Mouse (Mus musculus): ENCODE data around the gene Hist1h4c. TPM values are rescaled to one million over a fixed set of nuclear protein-coding genes. Genes with fewer than 3 reads are reported as not detected.

Gene Hist1h4c
- polyA plus RNA-seq, 1 experiment = 0.56 TPM

- Histone ChIP-seq H3ac (ENCODE audit: control insufficient read depth, insufficient read length) (no peak overlapping the region), H3K79me2 (ENCODE audit: control insufficient read depth, insufficient read depth) (no peaks in the 10 kb centered on the region), H3K4me2 (ENCODE audit: low read depth) (no peak overlapping the region), H3K27me3 (ENCODE audit: control insufficient read depth, insufficient read depth, insufficient read length) (no peaks in the 10 kb centered on the region), H3K4me3 (no peak overlapping the region), H3K36me3 (ENCODE audit: control insufficient read depth, insufficient read depth) (no peaks in the 10 kb centered on the region)
- no peak for TF ChIP-seq E2F4 (IDR thresholded peaks at IDR 0.05; ENCODE audit: insufficient read depth)
- TF ChIP-seq TCF12 (IDR thresholded peaks at IDR 0.05; ENCODE audit: insufficient read depth, poor library complexity, severe bottlenecking) = no peak
- TF ChIP-seq SRF (IDR thresholded peaks at IDR 0.05; ENCODE audit: control insufficient read depth, insufficient read length, low read depth) = no peak
- TF ChIP-seq USF1 (IDR thresholded peaks at IDR 0.05; ENCODE audit: low read depth) = no peak
- no peak for TF ChIP-seq TCF3 (IDR thresholded peaks at IDR 0.05; ENCODE audit: insufficient read length, low read depth)
- no peak for TF ChIP-seq MAX (IDR thresholded peaks at IDR 0.05; ENCODE audit: low read depth)
- no peak for TF ChIP-seq MYOG (IDR thresholded peaks at IDR 0.05; ENCODE audit: control insufficient read depth in 1 of 3, insufficient read depth in 1 of 3, insufficient read length in 2 of 3, low read depth in 2 of 3)
- TF ChIP-seq POLR2AphosphoS2 (IDR thresholded peaks at IDR 0.05; ENCODE audit: insufficient read length, low read depth) = no peak
- TF ChIP-seq MYOD1 (IDR thresholded peaks at IDR 0.05; ENCODE audit: control insufficient read depth in 1 of 3, insufficient read length in 2 of 3, low read depth in 2 of 3) = no peak
- TF ChIP-seq CEBPB (IDR thresholded peaks at IDR 0.05; ENCODE audit: insufficient read depth, poor library complexity, severe bottlenecking) = no peak
- TF ChIP-seq POLR2A (IDR thresholded peaks at IDR 0.05; ENCODE audit: insufficient read length, low read depth) = no peak
- TF ChIP-seq REST (IDR thresholded peaks at IDR 0.05; ENCODE audit: insufficient read depth, insufficient read length) = no peak
Measured at GRCm38 (mm10) chr13:23729706-23730105, 31.5 kb upstream of the Hist1h4c start.

- Histone ChIP-seq H3ac (ENCODE audit: control insufficient read depth, insufficient read length) (no peak overlapping the region), H3K36me3 (ENCODE audit: control insufficient read depth, insufficient read depth) (no peaks in the 10 kb centered on the region), H3K27me3 (ENCODE audit: control insufficient read depth, insufficient read depth, insufficient read length) (no peaks in the 10 kb centered on the region), H3K79me2 (ENCODE audit: control insufficient read depth, insufficient read depth) (no peaks in the 10 kb centered on the region), H3K4me3 (no peak overlapping the region), H3K4me2 (ENCODE audit: low read depth) (no peak overlapping the region)
- no peak for TF ChIP-seq POLR2A (IDR thresholded peaks at IDR 0.05; ENCODE audit: insufficient read length, low read depth)
- no peak for TF ChIP-seq MAX (IDR thresholded peaks at IDR 0.05; ENCODE audit: low read depth)
- TF ChIP-seq E2F4 (IDR thresholded peaks at IDR 0.05; ENCODE audit: insufficient read depth) = no peak
- TF ChIP-seq USF1 (IDR thresholded peaks at IDR 0.05; ENCODE audit: low read depth) = no peak
- TF ChIP-seq TCF3 (IDR thresholded peaks at IDR 0.05; ENCODE audit: insufficient read length, low read depth) = no peak
- no peak for TF ChIP-seq MYOD1 (IDR thresholded peaks at IDR 0.05; ENCODE audit: control insufficient read depth in 1 of 3, insufficient read length in 2 of 3, low read depth in 2 of 3)
- no peak for TF ChIP-seq TCF12 (IDR thresholded peaks at IDR 0.05; ENCODE audit: insufficient read depth, poor library complexity, severe bottlenecking)
- no peak for TF ChIP-seq SRF (IDR thresholded peaks at IDR 0.05; ENCODE audit: control insufficient read depth, insufficient read length, low read depth)
- TF ChIP-seq MYOG (IDR thresholded peaks at IDR 0.05; ENCODE audit: control insufficient read depth in 1 of 3, insufficient read depth in 1 of 3, insufficient read length in 2 of 3, low read depth in 2 of 3) = no peak
- no peak for TF ChIP-seq POLR2AphosphoS2 (IDR thresholded peaks at IDR 0.05; ENCODE audit: insufficient read length, low read depth)
- no peak for TF ChIP-seq CEBPB (IDR thresholded peaks at IDR 0.05; ENCODE audit: insufficient read depth, poor library complexity, severe bottlenecking)
- TF ChIP-seq REST (IDR thresholded peaks at IDR 0.05; ENCODE audit: insufficient read depth, insufficient read length) = no peak
Measured at GRCm38 (mm10) chr13:23729192-23729525, 30.9 kb upstream of the Hist1h4c start.

GRCm38 (mm10) chr13:23728472-23729191 lies 30.4 kb upstream of the Hist1h4c start:
- H3K79me2 ChIP-seq (ENCODE audit: control insufficient read depth, insufficient read depth) = no peaks in the 10 kb centered on the region
- H3ac ChIP-seq (ENCODE audit: control insufficient read depth, insufficient read length) = no peak overlapping the region
- H3K36me3 ChIP-seq (ENCODE audit: control insufficient read depth, insufficient read depth) = no peaks in the 10 kb centered on the region
- TF ChIP-seq MAX (IDR thresholded peaks at IDR 0.05; ENCODE audit: low read depth) = no peak
- no peak for TF ChIP-seq SRF (IDR thresholded peaks at IDR 0.05; ENCODE audit: control insufficient read depth, insufficient read length, low read depth)
- TF ChIP-seq E2F4 (IDR thresholded peaks at IDR 0.05; ENCODE audit: insufficient read depth) = no peak
- no peak for TF ChIP-seq MYOD1 (IDR thresholded peaks at IDR 0.05; ENCODE audit: control insufficient read depth in 1 of 3, insufficient read length in 2 of 3, low read depth in 2 of 3)
- TF ChIP-seq MYOG (IDR thresholded peaks at IDR 0.05; ENCODE audit: control insufficient read depth in 1 of 3, insufficient read depth in 1 of 3, insufficient read length in 2 of 3, low read depth in 2 of 3) = no peak
- no peak for TF ChIP-seq POLR2AphosphoS2 (IDR thresholded peaks at IDR 0.05; ENCODE audit: insufficient read length, low read depth)
- no peak for TF ChIP-seq CEBPB (IDR thresholded peaks at IDR 0.05; ENCODE audit: insufficient read depth, poor library complexity, severe bottlenecking)
- TF ChIP-seq TCF3 (IDR thresholded peaks at IDR 0.05; ENCODE audit: insufficient read length, low read depth) = no peak
- no peak for TF ChIP-seq USF1 (IDR thresholded peaks at IDR 0.05; ENCODE audit: low read depth)
- no peak for TF ChIP-seq POLR2A (IDR thresholded peaks at IDR 0.05; ENCODE audit: insufficient read length, low read depth)
- no peak for TF ChIP-seq REST (IDR thresholded peaks at IDR 0.05; ENCODE audit: insufficient read depth, insufficient read length)
- TF ChIP-seq TCF12 (IDR thresholded peaks at IDR 0.05; ENCODE audit: insufficient read depth, poor library complexity, severe bottlenecking) = no peak
- no peaks in the 10 kb centered on the region for H3K27me3 ChIP-seq (ENCODE audit: control insufficient read depth, insufficient read depth, insufficient read length)
- H3K4me3 ChIP-seq = no peak overlapping the region
- no peak overlapping the region for H3K4me2 ChIP-seq (ENCODE audit: low read depth)

GRCm38 (mm10) chr13:23725213-23725612 lies 27.0 kb upstream of the Hist1h4c start:
- no peak overlapping the region for H3ac ChIP-seq (ENCODE audit: control insufficient read depth, insufficient read length)
- no peaks in the 10 kb centered on the region for H3K79me2 ChIP-seq (ENCODE audit: control insufficient read depth, insufficient read depth)
- no peak overlapping the region for H3K4me2 ChIP-seq (ENCODE audit: low read depth)
- no peaks in the 10 kb centered on the region for H3K36me3 ChIP-seq (ENCODE audit: control insufficient read depth, insufficient read depth)
- no peaks in the 10 kb centered on the region for H3K27me3 ChIP-seq (ENCODE audit: control insufficient read depth, insufficient read depth, insufficient read length)
- H3K4me3 ChIP-seq = no peak overlapping the region
- TF ChIP-seq SRF (IDR thresholded peaks at IDR 0.05; ENCODE audit: control insufficient read depth, insufficient read length, low read depth) (no peak), MYOD1 (IDR thresholded peaks at IDR 0.05; ENCODE audit: control insufficient read depth in 1 of 3, insufficient read length in 2 of 3, low read depth in 2 of 3) (no peak), POLR2AphosphoS2 (IDR thresholded peaks at IDR 0.05; ENCODE audit: insufficient read length, low read depth) (no peak), USF1 (IDR thresholded peaks at IDR 0.05; ENCODE audit: low read depth) (no peak), MYOG (IDR thresholded peaks at IDR 0.05; ENCODE audit: control insufficient read depth in 1 of 3, insufficient read depth in 1 of 3, insufficient read length in 2 of 3, low read depth in 2 of 3) (no peak), TCF3 (IDR thresholded peaks at IDR 0.05; ENCODE audit: insufficient read length, low read depth) (no peak), REST (IDR thresholded peaks at IDR 0.05; ENCODE audit: insufficient read depth, insufficient read length) (no peak), POLR2A (IDR thresholded peaks at IDR 0.05; ENCODE audit: insufficient read length, low read depth) (no peak), E2F4 (IDR thresholded peaks at IDR 0.05; ENCODE audit: insufficient read depth) (no peak), MAX (IDR thresholded peaks at IDR 0.05; ENCODE audit: low read depth) (no peak), CEBPB (IDR thresholded peaks at IDR 0.05; ENCODE audit: insufficient read depth, poor library complexity, severe bottlenecking) (no peak), TCF12 (IDR thresholded peaks at IDR 0.05; ENCODE audit: insufficient read depth, poor library complexity, severe bottlenecking) (no peak)

Measured in myocyte (in vitro differentiated cells).